Mouse (Mus musculus): Measurements from ENCODE around the gene Pate1.

Pate1 gene

GRCm38 (mm10) chr9:35687013-35687412 lies at the start of gene Pate1:
Gene Pate1 (minus strand): TSS chr9:35687390.
- DNase-seq (ENCODE audit: low spot score in 2 of 2) = no peak

- no peak for DNase-seq (ENCODE audit: low spot score in 2 of 2)
These were observed 20.1 kb upstream of the Pate1 start for GRCm38 (mm10) chr9:35707265-35707664.

GRCm38 (mm10) chr9:35691924-35692323 lies 4.7 kb upstream of the Pate1 start:
- DNase-seq (ENCODE audit: low spot score in 2 of 2) = no peak

- DNase-seq (ENCODE audit: low spot score in 2 of 2) = no peak
These were observed 13.6 kb downstream of the Pate1 start for GRCm38 (mm10) chr9:35673557-35673956.

- no peak for DNase-seq (ENCODE audit: low spot score in 2 of 2)
These were observed 39.1 kb downstream of the Pate1 start, which contains the start of gene Pate3 for GRCm38 (mm10) chr9:35648102-35648501. Gene Pate3 (minus strand): TSS chr9:35648202.
